Mouse (Mus musculus): ENCODE measurements around the gene Atf7ip.

Gene Atf7ip

DNA sequence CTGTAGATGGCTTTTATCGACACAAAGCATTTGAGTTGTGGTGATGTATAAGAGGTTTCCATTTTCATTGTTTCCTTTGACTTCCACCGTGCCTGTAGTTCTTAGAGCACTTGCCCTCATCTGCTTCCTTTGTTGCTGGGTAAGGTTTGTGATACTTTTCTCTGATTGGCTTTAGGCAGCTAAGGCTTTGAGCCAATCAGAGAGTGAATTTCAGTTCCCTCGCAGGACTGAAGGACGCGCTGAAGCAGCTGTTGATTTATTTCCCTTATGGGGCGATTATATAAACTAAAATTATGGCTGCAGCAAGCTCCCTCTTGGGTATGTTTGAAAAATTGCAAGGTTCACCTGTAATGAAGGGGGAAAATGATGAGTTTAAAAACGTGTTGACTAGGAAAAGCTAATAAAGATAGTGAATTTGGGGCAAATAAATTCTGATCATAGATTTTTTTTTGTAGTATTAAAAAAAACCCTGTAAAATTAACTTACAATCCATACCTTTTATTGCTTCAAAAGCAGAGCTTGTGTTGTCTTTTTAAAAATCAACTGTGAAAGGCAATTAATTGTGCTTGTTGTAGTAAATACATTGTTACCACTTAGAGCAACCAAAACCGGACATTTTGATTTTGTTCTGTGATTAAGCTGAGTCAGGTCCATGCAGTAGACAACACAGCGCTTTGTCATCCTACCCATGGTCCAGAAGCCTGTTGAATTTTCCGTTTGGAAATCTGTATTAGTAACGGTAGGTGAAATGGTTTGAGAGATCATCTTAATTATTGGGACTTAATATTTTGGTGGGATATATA, 48.0 kb downstream of the Atf7ip start:
- peak; percentile 99 for DNase-seq (ENCODE audit: low read depth)

DNA sequence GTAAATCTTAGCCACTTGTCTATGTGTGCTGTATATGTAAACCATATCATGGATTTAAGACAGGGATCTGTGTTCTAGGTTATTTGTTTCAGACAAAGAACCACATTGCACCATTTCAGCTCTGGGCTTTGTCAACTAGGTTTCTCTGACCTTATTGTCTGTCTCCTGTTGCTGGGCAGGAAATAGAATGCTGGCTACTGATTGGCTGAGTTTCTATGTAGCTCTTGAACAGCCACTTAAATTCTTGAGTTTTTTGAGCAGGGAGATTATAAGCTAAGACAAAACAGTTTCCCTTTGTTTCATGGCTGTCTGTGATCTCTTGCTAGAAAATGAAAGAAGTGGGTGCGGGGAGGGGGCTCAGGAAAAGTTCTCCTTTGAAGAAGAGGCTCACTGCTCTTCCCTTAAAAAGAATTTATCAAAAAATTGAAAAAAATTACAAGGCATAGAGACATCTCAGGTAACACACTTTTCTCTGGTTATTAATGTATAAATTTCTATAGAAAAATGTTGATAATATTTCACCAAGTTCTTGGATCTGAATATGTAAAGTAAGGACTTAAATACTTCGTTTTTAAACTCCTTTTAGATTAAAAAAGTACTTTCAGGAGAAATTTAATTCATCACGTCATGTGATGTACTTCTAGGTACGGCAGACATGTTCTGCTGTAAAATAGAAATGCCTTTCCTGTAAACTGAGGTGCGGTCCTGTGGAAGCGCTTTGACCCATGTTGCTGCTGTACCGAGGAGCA, 49.0 kb downstream of the Atf7ip start:
- DNase-seq (ENCODE audit: low read depth), result peak; percentile 99

DNA sequence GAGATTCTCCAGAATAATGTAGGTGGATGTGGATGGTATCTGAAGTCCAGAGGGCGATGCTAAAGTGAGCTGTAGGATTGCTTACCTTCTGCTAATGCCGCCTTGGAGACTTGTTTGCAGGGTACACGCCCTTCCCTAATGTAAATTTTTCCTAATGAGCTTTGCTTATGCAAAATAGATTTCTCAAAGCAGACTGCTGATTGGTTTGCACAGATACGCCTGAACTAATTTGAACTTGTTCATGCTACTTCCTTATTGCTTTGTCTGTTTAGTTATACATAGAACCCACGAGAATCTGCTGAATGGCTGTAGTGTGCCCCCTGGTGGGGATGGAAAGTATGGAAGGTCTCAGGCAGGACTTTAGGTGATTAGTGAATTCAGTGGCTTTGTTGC, 49.6 kb downstream of the Atf7ip start:
- peak; percentile 98 for DNase-seq (ENCODE audit: low read depth)

DNA sequence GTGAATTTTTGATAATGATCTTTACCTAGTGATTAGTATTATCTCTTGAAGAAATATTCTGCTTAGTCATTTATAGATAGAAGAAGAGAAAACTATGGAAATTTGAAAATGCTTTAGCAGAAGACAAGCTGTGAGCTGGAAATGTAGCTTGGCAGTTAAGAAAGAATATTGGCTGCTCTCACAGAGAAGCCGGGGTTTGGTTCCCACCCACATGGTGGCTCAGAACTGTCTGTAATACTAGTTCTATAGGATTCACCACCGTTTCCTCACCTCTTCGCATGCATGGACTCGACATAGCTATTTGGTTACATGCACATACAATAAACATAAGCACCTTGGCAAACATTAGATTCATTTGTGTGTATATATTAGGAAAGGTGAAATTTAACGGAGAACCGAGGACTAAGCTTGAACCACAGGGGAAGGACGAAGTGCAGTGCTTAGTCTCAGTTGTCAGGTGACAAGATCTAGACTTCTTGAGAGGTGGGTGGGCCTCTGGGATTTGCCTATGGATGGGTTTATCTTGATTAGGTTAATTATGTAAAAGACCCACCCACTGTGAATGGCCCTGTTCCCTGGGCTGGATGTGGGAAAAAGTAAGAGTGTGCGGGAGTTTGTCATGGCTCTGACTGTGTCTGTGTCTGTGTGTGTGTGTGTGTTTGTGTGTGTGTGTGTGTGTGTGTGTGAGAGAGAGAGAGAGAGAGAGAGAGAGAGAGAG, 52.5 kb downstream of the Atf7ip start:
- no peak for DNase-seq (ENCODE audit: low read depth)

DNA sequence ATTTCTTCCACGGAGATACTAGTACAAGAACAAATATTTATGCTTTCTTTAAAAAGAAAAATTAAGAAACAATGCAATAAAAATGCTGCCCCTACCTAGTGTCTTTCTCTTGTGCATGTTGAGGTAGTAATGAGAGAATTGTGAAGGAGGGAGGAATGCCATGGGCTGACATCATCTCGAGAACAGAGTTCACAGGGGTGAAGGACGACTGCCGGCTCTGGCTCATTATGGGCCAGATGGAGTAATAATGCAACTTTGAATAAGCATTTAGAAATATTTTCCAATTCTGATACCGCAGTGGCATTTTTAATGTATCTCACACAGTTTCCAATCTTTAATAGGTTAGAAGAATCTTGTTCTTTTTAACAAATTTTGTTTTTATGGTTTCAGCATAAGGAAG, 60.0 kb downstream of the Atf7ip start:
- no peak for DNase-seq (ENCODE audit: low read depth)

DNA sequence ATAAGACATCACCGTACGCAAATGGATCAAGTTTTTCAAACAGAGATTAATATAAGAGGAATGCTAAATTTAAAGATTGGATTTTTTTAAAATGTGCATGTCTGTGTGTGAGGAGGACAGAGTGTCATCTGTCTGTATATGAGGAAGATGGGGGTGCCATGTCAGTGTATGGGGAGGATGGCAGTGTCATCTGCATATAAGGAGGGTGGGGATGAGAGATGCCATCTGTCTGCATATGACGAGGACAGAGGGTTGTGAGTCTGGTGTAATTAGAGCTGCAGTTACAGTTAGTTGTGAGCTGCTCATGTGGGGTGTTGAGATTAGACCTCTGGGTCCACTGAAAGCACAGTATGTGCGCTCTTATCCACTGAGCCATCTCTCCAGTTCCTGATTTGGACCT, 84.8 kb downstream of the Atf7ip start:
- DNase-seq (ENCODE audit: low read depth), result no peak

DNA sequence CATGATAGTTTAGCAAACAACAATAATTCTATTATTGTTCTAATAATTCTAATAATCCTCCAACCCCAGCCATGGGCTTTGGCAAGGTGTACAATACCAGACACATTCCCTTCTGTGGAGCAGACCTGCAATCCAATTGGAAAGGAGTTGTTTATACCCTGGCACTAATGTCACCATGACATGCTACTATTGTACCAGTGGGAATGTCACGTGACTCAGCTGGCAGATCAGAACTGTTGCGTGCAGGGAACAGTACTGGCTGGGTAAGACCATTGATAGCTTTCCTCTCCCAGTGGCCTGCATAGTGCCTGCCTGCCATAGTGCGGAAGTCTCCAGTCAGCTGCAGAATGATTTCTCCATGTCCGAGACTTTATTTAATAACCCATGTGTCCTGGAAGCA, 88.6 kb downstream of the Atf7ip start:
- no peak for DNase-seq (ENCODE audit: low read depth)

DNA sequence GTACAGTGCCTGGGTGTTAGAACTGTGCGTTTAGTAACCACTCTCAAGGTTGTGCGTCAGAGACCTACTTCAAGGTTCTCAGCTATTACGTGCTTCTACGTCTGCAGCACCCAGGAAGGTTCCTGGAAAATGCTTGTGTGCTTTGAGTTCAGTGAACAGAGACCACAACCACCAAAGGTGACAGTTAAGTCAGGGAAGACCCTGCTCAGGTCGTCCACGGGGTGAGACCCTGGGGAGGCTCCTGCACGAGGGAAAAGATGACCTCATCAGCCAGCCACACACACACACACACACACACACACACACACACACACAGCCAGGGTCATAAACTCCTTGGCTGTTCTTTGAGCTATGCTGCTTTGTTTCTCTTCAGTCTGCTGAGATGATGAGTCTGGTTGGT, 96.6 kb downstream of the Atf7ip start:
- DNase-seq (ENCODE audit: low read depth), result no peak

DNA sequence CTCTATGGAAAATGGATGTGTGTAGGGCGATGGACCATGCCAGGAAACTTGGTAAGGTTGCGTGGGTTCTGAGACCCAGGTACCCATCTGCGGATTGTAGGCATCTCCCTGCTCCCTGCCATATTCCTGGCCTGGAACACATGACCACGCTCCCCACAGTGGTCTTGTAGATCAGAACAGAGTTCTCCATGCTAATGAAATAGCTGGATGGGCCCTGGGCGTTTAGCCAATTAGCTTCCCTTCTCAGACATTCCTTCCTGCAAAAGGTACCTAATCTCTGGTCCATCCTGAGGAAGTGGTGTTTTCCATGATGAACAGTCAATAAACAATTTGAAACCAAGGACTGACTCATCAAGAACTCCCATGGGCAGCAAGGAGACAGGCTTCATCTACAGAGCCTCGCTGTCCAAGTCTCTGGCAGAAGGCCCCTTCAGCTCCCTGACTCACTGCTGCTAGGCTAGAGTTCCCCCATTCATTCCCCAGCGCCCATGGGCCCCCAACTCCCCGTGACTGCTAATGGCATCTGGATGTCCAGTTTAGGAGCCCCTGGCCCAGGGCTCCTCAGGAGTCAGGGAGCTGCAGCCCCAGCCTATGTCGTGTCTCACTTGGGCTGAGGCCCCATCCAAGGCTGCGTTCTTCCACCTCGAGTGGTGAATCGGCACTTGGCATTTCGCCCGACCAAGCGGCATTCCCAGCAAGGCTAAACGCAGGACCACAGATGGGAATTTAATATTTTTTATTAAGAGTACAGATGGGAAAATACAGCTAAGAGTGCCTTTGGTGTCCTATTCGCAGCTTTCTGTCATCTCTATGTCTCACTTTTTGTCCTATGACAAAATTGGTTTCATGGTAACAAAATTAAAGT, 105.6 kb downstream of the Atf7ip start:
- DNase-seq (ENCODE audit: low read depth), result no peak

DNA sequence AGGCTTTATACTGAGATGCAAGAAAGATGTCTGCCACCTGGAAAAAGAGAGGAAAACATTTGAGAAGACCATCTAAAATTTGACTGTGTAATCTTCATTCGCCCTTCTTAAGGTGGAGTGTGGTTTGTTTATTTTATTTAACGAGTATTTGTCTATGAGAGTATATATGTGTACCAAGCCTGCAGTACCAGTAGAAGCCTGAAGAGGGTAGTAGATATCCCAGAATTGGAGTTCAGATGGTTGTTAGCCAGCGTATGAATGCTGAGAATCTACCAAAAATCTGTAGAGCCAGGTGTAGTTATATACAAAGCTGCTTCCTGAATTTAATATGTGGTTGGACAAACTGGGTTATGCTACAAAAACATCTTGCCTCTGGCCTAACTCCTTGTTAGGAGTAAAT, 106.3 kb downstream of the Atf7ip start:
- DNase-seq (ENCODE audit: low read depth), result peak; percentile 21

DNA sequence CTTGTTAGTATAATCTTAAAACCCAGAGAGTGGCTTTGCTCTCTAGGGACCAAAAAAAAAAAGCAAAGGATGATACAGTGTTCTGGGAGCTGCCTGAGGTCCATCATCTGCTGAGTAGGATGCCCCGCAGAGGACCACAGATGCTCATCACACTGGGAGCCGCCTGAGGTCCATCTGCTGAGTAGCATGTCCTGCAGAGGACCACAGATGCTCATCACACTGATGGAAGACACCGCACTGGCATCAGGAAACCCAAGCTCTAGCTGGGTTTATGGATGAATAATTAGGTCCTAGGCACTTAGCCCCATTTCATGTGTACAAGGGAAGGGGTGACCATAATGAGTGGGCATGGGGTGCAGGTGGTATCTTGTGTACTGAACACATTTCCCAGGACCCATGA, 108.2 kb downstream of the Atf7ip start:
- no peak for DNase-seq (ENCODE audit: low read depth)

DNA sequence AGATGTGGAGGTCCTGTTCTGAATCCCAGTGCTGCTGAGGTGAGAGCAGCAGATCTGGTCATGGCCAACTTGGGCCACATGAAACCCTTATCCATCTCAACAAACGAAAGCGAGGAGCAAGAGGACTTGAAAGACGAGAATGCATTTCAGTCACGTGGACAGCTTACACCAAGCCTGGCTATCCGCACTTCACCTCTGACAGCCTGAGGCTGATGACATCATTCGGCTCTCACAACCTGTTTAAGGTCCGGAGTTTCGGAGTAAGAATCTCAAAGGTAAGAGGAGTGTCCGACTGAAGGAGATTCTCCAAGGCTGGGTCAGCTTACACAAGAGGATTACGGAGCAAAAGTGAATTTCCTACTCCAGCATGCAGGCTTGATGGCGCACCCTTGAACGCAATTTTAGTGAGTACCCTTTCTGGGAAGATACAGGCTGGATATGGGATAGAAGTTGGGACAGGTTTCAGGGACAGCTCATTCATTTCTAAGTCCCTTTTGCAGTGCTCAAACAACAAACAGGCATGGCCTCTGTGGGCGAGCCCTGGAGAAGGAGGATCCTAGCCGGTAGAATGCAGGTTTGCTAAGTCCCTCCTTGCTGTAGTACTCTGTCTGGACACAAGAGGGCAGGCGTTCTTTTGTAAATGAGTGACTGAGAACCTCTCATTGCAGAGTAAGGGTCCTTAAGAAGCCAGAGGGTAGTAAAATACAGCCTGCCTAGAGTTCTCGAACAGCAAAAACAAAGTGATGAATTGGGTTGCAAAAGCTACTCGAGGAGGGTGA, 114.6 kb downstream of the Atf7ip start:
- DNase-seq (ENCODE audit: low read depth), result peak; percentile 83

DNA sequence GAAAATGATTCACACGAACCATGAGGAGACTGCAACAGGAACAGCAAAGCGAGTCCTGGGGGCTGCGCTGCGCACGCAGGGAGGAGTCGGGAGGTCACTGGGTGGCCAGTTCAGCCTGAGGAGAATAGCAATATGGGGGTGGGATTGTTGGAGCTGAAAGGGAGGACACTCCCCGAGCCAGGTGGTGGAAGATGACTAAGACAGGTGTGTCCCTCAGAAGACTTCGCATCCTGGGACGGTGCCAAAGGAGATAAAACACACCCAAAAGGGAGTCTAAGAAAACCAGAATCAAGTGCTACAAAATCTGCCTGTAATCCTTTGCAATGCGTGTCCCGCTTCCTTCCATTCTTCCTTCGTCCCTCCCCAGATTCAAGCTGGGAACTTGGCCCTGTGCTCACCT, 119.5 kb downstream of the Atf7ip start:
- no peak for DNase-seq (ENCODE audit: low read depth)

DNA sequence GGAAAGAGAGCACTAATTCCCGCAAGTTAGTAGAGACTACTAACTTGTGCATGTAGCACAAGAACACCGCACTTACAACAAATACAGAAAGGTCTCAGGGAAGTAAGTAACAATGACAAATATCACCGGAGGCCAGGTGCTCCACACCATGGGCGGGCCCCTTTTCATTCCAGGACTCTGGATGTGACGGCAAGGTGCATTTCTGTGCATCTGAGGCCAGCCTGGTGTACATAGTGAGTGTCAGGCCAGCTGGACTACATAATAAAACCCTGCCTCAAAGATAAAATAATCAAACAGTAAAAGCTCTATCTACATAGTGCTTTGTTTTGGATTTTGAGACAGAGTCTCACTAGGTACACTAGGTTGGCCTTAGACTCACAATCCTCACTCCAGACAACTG, 123.7 kb downstream of the Atf7ip start:
- no peak for DNase-seq (ENCODE audit: low read depth)

DNA sequence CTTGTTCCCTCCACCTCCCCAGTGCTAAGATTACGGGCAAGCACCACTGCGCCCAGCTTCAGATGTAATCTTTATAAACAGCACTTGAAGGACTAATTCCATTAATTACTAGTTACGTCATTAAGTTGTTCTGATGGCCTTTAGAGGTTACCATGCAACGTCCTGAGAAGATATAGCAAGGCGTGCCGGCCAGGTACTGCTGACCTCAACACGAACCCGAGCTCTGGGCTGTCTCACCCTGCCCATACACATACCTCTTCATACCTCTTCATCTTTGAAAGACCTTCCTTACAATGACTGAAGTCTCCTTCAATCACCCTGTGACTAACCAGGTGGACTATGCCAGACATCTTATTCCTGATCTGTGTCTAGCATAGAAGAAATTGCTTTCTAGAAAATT, 125.6 kb downstream of the Atf7ip start:
- no peak for DNase-seq (ENCODE audit: low read depth)

DNA sequence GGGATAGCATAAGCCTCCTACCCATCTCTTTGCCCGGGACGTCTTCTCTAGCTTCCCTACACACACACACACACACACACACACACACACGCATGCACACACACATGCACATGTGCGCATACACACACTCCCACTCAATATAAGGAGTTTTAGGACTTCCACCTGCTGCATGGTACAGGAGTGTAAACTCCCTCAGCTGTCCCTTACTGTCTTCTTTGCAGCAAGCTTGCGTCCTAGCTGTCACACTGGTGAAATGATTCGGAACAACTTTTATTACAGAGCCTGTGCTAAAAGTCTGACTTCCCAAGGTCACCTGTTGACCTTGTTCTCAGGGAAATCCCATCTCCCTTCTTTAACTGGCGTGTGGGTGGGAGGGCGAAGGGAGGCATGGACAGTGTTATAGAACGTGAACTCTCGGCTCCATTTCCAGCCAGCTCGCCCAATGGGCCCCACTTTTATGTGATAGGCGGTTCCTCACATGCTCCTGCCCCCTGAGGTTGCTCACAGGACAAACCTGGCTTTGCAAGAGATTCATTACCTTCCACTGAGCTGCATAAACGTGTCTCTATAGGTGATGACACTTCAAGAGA, 126.1 kb downstream of the Atf7ip start:
- no peak for DNase-seq (ENCODE audit: low read depth)

DNA sequence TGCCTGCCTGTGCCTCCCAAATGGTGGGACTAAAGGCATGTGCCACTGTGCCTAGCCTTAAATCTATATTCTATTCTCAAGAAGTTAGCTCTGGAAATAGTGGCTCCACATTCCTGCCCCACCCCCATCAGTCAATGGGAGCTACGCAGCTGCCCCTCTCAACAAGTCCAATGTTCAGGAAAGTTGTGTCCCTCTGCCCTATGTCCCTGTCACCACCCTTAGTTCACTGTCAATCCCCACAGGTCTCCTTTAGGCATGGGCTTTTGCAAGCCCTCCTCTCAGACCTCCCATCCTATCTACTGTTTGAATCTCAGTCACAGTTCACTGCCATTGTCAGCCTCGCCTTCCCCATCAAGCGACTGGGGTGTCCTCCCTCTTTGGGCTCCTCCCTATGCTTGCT, 127.2 kb downstream of the Atf7ip start:
- DNase-seq (ENCODE audit: low read depth), result no peak

DNA sequence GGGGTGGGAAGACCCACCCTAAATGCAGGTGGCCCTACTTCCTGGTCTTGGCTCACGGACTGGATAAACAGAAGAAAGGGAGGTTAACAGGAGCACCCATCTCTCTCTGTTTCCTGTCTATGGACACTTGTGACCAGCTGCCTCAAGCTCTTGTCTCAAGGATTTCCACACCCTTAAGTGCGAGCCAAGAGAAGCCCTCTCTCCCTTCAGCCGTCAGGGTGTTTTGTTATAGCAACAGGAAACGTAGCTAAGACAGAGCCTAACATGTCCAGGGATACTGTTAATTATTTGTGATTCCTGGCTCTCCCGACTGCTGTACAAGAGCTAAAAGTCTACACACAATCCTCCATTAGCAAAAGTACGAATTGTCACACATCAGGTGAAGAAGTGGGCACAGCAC, 127.8 kb downstream of the Atf7ip start:
- DNase-seq (ENCODE audit: low read depth), result no peak

DNA sequence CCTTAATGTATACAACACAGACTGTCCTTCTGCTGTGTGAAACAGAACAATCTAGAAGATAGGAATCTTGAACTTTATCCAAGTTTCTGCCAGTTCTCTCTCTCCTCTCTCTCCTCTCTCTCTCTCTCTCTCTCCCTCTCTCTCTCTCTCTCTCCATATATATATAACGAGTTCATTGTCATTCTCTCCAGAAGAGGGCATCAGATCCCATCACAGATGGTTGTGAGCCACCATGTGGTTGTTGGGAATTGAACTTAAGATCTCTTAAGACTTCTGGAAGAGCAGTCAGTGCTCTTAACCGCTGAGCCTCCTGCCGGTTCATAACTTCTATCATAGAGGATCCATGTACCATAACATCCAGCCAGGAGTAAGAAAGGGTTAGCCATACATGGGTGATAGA, 129.0 kb downstream of the Atf7ip start:
- peak; percentile 21 for DNase-seq (ENCODE audit: low read depth)

DNA sequence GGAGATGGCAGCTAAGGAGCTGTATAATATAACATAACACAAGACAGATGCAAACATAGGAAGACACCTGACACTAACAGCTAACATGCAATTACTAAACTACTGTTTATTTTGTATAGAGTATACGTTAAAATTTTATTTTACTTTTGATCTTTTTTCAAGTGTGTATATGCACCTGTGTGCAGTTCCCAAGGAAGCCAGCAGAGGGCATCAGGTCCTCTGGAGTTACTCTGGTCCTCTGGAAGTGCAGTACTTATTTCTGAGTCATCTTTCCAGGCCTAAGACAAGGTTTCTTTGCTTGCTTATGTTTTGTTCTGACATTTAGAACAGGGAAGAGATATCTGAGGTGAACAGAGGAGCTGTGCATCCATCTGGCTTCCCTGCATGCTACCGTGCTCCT, 138.2 kb downstream of the Atf7ip start:
- peak; percentile 38 for DNase-seq (ENCODE audit: low read depth)

DNA sequence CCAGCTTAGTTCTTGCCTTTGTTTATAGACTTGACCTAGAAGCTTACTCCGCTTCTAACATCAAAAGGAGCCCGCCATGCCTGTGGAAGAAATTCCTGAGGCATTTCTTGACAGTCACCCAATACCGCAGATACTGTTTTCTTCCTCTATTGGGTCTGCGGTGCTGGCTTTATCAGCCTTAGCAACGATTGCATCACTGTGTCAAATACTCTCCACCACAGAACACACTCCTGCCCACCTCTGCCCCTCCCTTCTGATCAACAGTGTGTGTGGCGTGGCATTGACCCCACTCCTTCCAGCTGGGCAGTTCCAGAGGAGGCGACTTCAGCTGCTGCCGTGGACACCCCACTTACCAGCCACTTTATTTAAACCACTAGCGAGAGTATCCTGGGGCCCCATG, 139.8 kb downstream of the Atf7ip start:
- DNase-seq (ENCODE audit: low read depth), result peak; percentile 9

Data from 416B (cell line).